Mouse (Mus musculus) testis, adult 2 months (tissue): ENCODE measurements around the gene Tm4sf4. TPM values are rescaled to one million over a fixed set of nuclear protein-coding genes. Genes with fewer than 3 reads are reported as not detected.

Source experiments
- H3K27ac ChIP-seq: fragments of 200-500 bp; 2 replicates; pipeline ENCODE4 v1.5.1; 2012; ENCODE audit warnings: low read depth, low read length; ENCODE audit not compliant: control insufficient read depth, insufficient read depth
- H3K27me3 ChIP-seq: fragments of 200-500 bp; 2 replicates; pipeline ENCODE4 v1.6.1; 2012; ENCODE audit warnings: mild to moderate bottlenecking, low read length, moderate library complexity; ENCODE audit not compliant: control insufficient read depth, insufficient read depth
- H3K36me3 ChIP-seq: fragments of 200-500 bp; 2 replicates; pipeline ENCODE4 v1.6.1; 2012; ENCODE audit warnings: mild to moderate bottlenecking, low read length; ENCODE audit not compliant: control insufficient read depth, insufficient read depth
- H3K4me1 ChIP-seq: fragments of 200-500 bp; 2 replicates; pipeline ENCODE4 v1.6.1; 2012; ENCODE audit warnings: low read length; ENCODE audit not compliant: control insufficient read depth, insufficient read depth
- H3K4me3 ChIP-seq: fragments of 200-500 bp; 2 replicates; pipeline ENCODE4 v1.5.1; 2012; ENCODE audit warnings: low read depth, mild to moderate bottlenecking, low read length, moderate library complexity, mixed read lengths; ENCODE audit not compliant: control insufficient read depth
- CTCF ChIP-seq: fragments of 200-500 bp; IDR thresholded peaks from 2 replicates; pipeline ENCODE4 v1.5.1; 2012; ENCODE audit warnings: low read depth, mild to moderate bottlenecking, inconsistent platforms, low read length, moderate library complexity; ENCODE audit not compliant: control insufficient read depth, insufficient read depth, insufficient replicate concordance
- POLR2A ChIP-seq: fragments of 200-500 bp; IDR thresholded peaks from 2 replicates; pipeline ENCODE4 v1.6.1; 2012; ENCODE audit warnings: low read depth, mild to moderate bottlenecking, inconsistent platforms, low read length, moderate library complexity; ENCODE audit not compliant: control insufficient read depth
- polyA plus RNA-seq: library from polyadenylated mRNA; depleted of rRNA; stranded (reverse); fragments of >200 nt; gene quantifications from 2 replicates; pipeline ENCODE4 v1.2.3, GENCODE M21; 2012

The Tm4sf4 gene
- polyA plus RNA-seq, 1 experiment: 3.2 TPM

DNA sequence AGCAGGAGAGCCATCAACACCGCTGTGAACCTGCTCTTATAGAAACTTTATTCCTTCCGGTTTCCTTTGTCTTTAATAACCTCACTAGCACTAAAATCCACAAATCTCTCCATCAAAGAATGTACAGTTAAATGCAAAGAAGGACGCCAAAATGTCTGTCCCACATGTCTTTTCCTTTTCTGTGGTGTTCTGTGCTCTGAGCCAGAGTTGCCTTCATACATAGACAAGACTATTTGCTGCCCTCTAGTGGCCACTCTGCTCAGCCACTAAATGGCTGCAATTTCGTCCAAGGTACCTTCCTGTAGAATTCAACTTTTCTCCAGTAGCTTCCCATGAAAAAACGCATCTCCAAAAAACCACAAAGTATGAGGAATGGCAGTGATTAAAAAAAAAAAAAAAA, 23.3 kb downstream of the Tm4sf4 start:
- H3K4me3 ChIP-seq: no peak overlapping the region
- H3K27me3 ChIP-seq: no peaks in the 10 kb centered on the region
- no peaks in the 10 kb centered on the region for H3K4me1 ChIP-seq
- H3K36me3 ChIP-seq: no peaks in the 10 kb centered on the region
- H3K27ac ChIP-seq: no peak overlapping the region
- TF ChIP-seq POLR2A: no peak
- peak; percentile 18; the same call in 1 of the 2 replicates for TF ChIP-seq CTCF

DNA sequence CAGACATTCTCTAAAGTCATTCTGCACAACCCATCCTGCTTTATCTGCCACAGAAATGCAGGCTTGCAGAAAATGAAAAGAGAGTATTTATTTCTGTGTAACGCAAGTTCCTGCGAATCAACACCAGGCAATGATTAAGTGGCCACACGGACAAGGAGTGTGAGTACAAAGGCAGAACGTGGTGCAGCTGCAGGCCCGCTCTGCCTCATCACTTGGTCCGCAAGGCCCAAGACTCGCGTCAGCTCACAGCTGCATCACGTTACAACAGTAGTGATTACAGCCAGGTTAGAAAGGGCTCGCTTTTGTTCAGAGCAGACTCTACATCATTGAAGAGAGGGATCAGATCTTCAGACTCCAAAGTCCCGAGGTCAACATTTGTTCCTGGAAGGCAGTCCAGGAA, 33.5 kb downstream of the Tm4sf4 start:
- no peak for TF ChIP-seq CTCF
- no peak for TF ChIP-seq POLR2A
- no peak overlapping the region for H3K27ac ChIP-seq
- H3K4me1 ChIP-seq: no peaks in the 10 kb centered on the region
- no peaks in the 10 kb centered on the region for H3K36me3 ChIP-seq
- H3K27me3 ChIP-seq: no peaks in the 10 kb centered on the region
- H3K4me3 ChIP-seq: no peak overlapping the region

DNA sequence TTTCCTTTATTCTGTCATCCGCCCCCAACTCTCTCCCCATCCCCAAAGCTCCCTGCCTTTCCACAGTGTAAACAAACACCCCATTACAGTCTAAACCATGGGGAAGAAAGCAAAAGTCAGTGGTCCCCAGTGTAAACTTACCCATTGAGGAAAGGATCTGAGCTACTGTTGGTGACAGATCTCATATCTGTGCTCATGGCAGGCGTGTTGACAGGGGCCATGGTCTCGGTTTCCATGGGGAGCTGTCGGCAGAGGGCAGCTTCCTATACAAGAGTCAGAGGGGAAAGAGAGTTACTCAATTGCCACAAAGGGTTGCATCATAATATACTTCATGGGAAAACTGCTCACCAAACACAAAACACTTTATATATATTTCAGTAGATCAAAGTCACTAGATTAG, 38.2 kb downstream of the Tm4sf4 start:
- no peak for TF ChIP-seq POLR2A
- no peak for TF ChIP-seq CTCF
- Histone ChIP-seq H3K36me3 (no peaks in the 10 kb centered on the region), H3K4me1 (no peaks in the 10 kb centered on the region), H3K27ac (no peak overlapping the region), H3K4me3 (no peak overlapping the region), H3K27me3 (no peaks in the 10 kb centered on the region)

GRCm38 (mm10) chr3:57466289-57466688, 41.2 kb downstream of the Tm4sf4 start:
- Histone ChIP-seq H3K4me1 (no peaks in the 10 kb centered on the region), H3K36me3 (no peaks in the 10 kb centered on the region), H3K4me3 (no peak overlapping the region), H3K27me3 (no peaks in the 10 kb centered on the region), H3K27ac (no peak overlapping the region)
- TF ChIP-seq POLR2A (no peak), CTCF (no peak)

GRCm38 (mm10) chr3:57469325-57469724, 44.2 kb downstream of the Tm4sf4 start:
- H3K4me3 ChIP-seq: no peak overlapping the region
- TF ChIP-seq POLR2A: no peak
- no peak for TF ChIP-seq CTCF
- no peaks in the 10 kb centered on the region for H3K36me3 ChIP-seq
- H3K27me3 ChIP-seq: no peaks in the 10 kb centered on the region
- no peaks in the 10 kb centered on the region for H3K4me1 ChIP-seq
- H3K27ac ChIP-seq: no peak overlapping the region

DNA sequence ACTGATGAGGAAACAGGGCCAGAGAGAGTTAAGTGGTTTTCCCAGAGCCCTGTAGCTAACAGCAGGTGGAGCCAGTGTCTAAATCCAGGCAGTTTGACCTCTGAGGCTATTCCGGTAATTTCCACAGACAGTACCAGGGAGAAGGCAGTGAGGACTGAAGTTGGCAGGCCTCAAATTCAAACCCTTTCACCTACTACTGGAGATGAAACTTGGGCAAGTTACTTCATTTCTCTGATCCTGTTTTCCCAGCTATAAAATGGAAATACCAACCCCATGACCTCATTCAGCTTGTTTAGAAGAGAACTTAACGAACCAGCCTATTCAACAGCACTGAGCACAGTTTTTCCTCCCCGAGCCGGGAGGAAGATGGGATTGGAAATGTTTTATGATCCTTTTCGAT, 45.2 kb downstream of the Tm4sf4 start:
- Histone ChIP-seq H3K4me3 (no peak overlapping the region), H3K36me3 (no peaks in the 10 kb centered on the region), H3K27me3 (no peaks in the 10 kb centered on the region), H3K27ac (no peak overlapping the region), H3K4me1 (no peaks in the 10 kb centered on the region)
- TF ChIP-seq CTCF (no peak; the same call in 1 of the 2 replicates), POLR2A (no peak)

GRCm38 (mm10) chr3:57470981-57471601, 46.0 kb downstream of the Tm4sf4 start:
- Histone ChIP-seq H3K4me1 (no peaks in the 10 kb centered on the region), H3K27ac (no peak overlapping the region), H3K27me3 (no peaks in the 10 kb centered on the region), H3K36me3 (no peaks in the 10 kb centered on the region), H3K4me3 (no peak overlapping the region)
- TF ChIP-seq POLR2A (no peak), CTCF (no peak)
